Mouse (Mus musculus): ENCODE data around the gene Rpl35.
"Not testable (repeated sequence)": the region's sequence is repeated elsewhere in the genome, so short reads cannot be mapped to it uniquely, and the experiment has no call there.

Gene Rpl35

DNA sequence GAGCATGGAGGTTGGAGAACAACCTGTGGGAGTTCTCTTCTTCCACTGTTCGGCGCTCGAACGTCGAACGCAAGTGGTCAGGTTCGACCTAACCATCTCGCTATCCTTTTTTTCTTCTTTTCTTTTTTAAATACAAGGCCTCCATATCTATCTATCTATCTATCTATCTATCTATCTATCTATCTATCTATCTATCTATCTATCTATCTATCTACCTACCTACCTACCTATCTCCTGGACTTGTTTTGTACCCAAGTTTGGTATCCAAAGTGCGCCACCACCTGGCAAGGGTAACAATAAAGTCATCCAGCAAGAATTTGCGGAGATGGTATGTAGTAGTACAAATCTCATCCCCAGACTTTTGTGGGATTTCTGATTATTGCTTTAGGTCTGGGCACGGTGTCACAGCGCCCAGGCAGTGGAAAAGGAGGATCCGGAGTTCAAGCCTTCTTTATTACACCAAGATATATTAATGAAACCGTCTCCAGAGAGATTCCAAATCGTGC is at the start of gene Rpl35:
Gene Rpl35 (minus strand): TSS at position 51 of the 506 bp plus-strand sequence.
- no peak for DNase-seq (ENCODE audit: low spot score in 2 of 2)

DNA sequence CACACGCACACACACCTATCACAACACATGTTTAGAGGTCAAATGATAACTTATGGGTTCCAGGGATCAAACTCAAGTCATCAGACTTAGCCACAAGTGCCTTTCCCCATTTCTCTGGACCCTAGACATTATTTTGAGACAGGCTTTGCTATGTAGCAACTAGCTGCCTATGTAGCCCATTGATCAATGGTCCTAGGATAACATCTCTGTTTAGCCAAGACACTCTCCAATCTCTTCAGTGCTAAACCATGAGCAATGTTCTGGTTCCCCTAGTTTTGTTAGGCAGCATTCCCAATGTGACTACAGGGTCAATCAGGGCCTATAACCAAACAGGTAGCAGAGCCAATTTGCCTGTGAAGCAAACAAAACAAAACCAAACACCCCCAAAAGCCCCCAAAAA is 43.1 kb upstream of the Rpl35 start:
- DNase-seq (ENCODE audit: low spot score in 2 of 2): no peak

DNA sequence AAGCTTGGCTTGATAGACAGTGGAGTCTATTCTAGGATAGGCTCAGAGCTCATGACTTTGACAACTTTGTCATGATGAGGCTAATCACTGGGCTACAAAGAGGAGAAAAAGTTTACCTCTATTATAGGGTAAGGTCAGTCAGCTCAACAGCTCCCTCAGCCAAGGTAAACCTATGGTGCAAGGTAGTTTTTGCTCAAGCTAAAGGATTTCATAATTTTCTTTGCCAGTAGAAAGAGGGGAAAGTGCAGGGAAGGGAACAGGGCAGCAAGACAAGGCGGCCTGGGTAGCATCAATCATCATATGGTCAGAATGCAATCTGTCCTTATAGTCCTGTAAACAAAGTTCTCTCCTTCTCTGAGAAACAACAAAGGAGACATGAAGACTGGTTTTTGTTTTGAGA is 34.8 kb upstream of the Rpl35 start:
- DNase-seq (ENCODE audit: low spot score in 2 of 2): no peak

DNA sequence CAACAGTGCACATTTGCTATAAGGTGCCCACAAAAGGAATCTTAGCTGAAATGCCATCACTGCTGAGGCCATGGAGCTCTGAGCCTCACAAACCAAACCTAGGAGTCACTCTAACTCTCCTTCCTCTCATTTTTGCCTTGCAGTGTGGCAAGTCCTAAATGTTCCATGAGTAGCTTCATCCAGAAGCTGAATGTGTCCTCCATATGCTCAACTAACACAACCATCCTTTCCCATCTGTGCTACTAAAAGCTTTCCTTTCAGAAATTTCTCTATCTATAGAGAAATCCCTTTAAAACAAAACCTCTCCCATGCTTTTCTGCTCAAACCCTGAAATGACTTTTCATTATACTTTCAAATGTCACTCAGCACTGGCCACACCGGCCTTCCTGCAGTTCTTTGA is 26.2 kb upstream of the Rpl35 start:
- no peak for DNase-seq (ENCODE audit: low spot score in 2 of 2)

DNA sequence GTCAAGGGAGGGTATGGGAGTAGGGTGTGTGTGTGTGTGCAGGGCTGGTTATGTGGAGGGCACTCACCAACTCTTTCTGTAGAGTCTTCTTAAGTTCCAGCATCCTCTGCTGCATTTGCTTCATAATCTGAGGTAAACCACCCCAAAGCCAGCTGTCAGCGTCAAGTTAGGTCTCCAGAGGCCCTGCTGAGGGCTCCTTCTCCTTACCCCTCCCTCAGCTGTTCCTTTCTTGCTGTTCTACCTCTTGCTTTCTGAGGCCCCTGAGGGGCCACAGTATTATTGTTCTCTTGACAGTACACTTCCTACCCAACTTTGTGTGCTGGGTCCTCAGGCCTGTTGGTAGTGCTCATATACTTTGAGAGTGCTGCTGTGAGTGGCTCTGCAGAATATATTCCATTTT is 14.6 kb upstream of the Rpl35 start:
- DNase-seq (ENCODE audit: low spot score in 2 of 2): no peak

DNA sequence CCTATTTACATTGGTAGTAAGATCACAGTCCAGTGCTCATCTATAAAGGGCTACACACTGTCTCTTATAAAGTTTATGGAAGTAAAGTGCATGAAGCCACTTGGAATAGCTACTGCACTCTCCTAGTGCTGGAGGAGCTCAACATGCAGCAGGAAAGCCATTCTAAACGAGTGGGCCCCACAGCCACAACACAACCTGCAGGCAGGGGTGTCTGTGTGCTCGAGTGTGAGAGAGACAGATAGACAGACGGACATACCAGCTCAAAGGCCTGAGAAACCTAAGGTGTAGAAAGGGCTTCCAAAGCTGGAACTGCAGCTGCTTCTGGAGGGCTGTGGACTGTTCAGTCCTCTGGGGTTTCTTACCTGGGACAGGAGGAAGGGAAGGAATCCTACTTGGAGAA is 11.2 kb upstream of the Rpl35 start:
- no peak for DNase-seq (ENCODE audit: low spot score in 2 of 2)

DNA sequence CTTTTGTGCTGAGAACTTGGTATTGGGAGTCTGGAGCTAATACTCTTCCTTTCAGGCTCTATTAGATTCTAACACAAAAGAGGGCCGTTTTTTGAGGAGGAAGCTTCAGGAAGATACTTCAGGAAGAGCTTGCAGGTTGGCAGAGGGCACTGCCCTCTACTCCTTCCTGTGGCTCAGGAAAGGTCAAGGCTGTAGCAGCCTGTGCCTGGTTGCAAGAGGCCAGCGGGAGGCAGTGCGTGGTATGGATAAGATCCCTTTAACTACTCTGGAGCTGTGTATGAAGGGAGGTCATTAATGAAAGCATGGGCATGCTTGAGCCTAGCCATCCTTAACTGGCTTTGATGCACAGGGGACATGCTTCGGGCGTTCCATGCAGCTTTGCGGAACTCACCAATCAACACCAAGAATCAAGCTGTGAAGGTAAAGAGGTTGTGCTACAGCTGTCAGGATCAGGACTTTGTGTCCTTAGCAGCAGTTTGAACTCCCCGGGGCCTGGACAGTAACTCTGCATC is 7.4 kb upstream of the Rpl35 start:
- no peak for DNase-seq (ENCODE audit: low spot score in 2 of 2)

DNA sequence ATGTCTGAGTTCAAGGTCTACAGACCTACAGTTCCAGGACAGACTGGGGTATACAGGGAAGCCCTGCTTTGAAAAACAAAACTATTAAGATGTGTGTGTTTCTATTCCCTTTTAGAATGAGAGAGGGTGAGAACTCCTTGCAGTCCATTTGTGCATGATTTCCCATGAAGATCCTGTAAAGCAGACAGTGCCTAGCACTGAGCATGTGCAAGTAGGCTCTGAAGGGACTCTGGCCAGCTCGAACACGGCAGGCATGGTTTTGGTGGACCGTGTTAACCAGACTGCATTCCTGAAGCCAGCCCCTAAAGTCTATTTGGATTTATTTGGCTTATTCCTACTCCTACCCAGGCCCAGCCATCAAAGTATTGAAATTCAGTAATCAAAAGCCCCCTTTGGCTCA is 6.5 kb upstream of the Rpl35 start:
- DNase-seq (ENCODE audit: low spot score in 2 of 2): no peak

DNA sequence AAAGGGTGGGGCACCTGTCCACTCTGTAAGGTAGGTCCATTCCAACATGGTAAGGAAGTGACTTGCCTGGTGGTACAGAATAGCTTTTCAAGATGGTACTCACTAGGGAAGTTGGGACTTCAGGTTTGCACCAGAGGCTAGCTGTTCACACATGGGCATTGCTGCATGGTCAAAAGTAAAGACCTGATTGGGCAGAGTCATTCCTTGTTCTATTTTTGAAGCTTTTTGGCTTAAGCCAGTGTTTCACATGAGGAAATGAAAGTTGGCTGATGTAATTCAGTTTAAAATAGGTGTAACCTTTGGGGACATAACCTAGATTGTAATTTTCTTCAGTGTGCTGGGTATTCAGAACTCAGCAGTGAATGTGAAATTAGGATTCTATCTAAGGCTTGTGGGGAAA is 5.8 kb upstream of the Rpl35 start:
- DNase-seq (ENCODE audit: low spot score in 2 of 2): no peak

DNA sequence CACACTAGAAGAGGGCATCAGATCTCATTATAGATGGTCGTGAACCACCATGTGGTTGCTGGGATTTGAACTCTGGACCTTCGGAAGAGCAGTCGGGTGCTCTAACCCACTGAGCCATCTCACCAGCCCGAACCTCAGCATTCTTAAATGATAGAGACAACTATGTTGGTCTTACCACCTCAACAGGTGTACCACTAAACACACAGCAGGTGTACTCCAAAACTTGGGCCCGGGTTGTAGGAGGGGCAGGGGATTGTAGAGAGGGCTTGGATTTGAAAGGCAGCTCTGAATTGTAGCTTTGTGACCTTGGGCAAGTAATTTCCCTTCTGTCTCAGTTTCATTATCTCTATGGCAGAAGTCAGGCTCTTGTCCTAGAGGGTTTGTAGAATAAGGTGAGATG is 4.7 kb upstream of the Rpl35 start:
- not testable (repeated sequence) for DNase-seq (ENCODE audit: low spot score in 2 of 2)

DNA sequence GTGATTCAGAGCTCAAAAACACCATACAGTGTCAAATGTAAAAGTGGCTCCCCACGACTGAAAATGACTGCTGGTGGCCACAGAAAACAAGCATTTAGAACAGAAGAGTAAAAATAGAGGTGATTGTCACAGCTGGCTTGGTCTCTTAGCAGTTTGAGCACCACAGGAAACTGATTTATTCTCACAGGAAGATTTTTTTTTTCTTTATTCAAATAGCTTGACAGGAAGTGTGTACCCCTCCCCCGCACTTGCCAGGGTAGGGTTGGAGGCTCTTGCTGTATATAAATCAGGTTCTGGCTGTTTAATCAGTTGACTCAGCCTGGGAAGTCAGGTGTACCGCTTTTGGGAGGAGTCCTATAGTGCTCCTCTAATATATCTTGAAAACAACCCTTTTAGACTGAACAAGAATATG is 3.5 kb upstream of the Rpl35 start:
- no peak for DNase-seq (ENCODE audit: low spot score in 2 of 2)

DNA sequence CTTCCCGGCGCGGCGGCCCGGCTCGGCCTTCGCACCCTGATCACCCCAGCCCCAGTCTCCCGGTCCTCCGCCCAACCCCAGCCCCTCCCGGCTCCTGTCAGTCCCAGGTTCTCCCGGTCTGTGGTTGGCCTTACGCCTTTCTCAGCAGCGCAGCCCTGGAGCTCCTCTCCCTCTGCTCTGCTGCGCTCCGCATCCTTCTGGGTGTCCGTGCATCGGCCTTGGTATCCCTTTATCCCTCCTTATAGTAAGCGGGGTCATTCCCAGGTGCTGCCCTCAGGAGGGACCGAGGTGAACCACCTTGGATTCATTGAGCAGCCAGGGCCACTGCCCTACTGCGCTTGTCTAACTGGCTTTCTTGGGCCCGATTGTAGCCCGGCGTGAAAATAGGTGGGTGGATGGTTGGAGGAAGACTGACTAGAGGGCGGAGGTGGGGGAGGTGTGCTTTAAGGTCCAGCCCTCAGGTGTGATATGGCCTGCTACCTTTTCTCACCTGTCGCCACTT is 3.0 kb upstream of the Rpl35 start:
- no peak for DNase-seq (ENCODE audit: low spot score in 2 of 2)

DNA sequence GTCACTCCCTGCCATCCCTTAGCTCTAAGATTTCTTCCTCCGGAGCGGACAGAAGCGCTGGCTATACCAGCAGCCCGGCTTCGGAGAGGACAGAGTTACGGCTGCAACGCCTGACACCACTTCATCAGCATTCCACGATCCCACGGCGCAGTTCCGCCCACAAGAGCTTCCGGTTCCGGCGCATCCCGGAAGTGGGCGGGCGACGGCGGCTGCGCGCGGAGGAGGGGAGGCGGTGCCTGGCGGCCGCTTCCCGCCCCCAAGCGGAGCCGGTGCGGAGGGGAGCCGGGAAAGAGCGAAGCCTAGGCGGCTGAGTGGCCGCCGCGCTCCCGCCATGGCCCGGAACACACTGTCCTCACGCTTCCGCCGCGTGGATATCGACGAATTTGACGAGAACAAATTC is 2.4 kb upstream of the Rpl35 start:
- peak; percentile 92 to 94 for DNase-seq (ENCODE audit: low spot score in 2 of 2)

DNA sequence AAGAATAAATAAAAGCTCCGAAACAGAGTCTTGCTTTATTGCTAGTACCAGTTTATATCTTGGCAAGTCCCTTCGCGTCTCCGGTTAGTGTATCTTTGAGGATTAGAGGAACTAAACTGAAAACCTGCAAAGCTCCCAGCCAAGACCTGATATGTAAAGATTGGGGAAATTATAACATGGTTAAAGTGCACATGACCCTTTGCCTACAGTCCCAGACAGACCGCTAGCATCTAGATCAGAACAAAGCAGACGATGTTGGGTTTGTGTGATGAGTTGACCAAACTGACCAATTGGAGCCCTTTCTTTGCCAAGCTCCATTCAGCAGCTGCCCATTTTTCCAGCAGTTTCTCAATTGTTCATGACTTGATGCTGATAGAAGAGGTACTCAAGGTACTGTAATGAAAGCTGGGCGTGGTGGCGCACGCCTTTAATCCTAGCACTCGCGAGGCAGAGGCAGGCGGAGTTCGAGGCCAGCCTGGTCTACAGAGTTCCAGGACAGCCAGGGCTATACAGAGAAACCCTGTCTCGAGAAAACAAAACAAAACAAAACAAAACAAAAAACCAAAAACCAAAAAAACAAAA is 816 bp upstream of the Rpl35 start:
- DNase-seq (ENCODE audit: low spot score in 2 of 2): no peak

DNA sequence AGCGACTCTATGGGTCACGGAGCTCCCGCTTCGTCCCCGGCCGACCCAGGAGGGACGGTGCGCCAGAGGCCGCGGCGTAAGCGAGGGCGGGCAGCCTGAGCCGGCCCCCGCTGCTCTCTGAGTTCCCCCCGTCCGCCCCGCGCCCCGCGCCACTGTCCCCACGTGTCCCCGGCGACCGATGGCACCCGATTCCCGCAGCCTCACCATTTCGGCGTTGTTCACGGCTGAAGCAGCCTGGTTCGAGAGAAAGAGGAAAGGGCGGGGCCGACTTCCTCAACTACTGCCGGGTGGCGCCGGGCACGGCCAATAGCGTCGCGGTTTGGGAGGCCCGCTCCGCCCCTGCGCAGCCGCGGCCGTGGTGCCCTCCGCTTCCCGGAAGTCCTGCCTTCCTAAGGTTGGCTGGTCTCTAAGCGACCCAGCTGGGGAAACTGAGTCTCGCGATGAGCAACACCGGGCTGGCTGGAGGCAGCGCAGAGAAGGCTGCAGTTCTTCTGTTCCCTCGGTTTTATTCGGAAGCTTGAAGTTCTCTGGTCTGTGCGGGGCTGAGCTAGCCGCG is 466 bp downstream of the Rpl35 start, which contains the start of gene Arpc5l:
Gene Arpc5l (plus strand): TSS at position 469 of the 556 bp plus-strand sequence.
- DNase-seq (ENCODE audit: low spot score in 2 of 2): peak; percentile 87 to 94

DNA sequence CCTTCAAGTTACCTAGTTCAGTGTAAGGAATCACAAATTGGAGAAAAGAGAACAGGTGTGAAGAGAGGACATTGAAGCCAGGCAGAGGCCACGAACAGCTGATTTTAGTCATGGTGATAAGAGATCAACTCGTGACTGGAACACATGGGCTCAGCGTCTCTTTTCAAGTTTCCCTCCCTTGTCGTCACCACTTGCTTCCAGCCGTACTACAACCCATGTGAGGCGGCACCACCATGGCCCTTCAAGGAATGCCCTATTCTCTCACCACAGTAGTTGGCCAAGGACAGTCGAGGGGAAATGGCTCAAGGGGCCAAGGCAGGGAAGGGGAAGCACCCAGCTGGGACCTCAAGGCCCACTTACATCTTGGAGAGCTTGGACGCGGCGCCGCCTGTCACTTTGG is 1.1 kb downstream of the Rpl35 start:
- no peak for DNase-seq (ENCODE audit: low spot score in 2 of 2)

DNA sequence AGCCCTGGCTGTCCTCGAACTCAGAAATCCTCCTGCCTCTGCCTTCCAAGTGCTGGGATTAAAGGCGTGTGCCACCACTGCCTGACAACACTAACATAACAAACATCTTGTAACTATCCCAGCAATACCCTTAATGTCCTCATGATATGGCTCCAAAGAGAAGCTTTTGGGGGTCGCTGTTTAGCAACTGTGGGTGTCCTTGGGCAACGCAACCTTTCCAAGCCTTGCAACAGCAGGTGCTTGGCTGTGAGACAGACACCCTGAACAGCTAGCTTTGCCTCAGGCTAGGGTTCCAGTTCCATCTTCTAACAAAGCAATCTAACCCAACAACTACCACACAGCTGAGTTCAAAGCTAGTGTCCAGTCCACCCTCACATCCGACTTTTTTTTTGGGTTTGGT is 1.9 kb downstream of the Rpl35 start:
- no peak for DNase-seq (ENCODE audit: low spot score in 2 of 2)

DNA sequence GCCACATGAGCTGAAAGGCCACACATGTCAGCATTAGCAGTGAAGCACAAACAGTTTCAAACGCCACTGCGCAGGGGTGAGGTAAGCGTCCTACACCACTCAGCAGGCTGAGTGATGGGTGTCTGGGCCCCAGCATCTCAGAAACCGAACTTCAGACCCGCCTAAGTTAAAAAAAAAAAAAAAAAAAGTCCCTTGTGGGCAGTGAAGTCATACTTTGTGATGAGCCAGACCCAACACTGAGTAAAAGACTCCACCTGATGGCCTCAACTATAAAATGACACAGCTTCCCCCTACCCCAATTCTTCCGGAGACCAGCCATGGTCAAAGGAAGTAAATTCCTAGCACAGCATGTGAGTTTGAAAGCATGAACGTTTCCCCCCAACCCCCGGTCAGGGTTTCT is 2.3 kb downstream of the Rpl35 start:
- no peak for DNase-seq (ENCODE audit: low spot score in 2 of 2)

DNA sequence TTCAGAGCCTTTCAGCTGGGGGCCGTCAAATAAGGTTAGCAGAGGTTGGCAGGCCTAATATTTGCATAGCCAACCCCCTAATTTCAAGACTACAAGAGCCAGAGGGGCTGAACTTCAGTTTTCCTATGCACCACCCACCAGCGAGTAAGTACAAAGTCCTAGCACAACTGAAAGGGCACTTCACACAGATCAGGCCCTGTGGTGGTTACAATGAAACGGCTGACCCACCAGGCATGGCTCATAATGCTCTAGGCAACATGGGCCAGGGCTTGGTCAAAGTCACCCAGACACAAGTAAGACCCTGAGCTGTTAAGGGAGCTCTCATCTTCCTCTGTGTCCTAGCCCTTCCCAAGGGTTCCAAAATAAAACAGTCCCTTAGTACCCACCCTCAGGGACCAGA is 3.6 kb downstream of the Rpl35 start:
- DNase-seq (ENCODE audit: low spot score in 2 of 2): no peak

DNA sequence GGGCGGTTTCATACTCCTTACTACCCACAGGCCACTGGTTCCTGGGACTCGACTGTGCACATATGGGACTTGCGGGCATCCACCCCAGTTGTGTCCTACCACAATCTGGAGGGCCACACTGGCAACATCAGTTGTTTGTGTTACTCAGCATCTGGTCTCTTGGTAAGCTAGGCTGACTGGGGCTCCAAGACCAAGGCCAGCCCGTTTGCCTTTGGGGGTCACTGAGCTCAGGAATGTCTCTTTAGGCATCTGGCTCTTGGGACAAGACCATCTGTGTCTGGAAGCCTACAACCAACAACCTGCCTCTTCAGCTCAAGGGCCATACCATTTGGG is 4.9 kb downstream of the Rpl35 start:
- DNase-seq (ENCODE audit: low spot score in 2 of 2): no peak

DNA sequence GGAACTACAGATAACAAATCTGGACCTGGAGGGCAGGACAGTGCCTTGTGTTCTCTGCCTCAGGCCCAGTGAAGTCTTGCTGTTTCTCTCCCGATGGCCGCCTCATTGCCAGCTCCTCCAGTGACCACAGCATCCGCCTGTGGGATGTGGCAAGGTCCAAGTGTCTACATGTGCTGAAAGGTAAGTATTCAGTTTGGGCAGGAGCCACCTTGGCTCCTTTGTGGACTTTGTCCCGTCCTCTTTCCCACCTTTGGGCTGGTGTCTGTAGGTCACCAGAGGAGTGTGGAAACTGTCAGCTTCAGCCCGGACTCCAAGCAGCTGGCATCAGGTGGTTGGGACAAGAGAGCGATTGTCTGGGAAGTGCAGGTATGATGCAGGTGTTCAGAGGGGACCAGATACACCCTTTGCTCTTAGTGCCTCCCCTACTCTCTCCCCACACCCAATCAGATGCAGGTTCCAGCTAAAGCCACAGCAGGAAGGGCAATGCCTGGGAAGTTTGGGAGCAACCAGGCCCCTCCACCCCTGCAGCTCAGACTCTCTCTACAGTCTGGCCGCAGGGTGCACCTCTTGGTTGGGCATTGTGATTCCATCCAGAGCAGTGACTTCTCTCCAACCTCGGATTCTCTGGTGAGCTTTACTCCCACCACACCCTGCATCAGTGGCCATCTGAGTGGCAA is 5.4 kb downstream of the Rpl35 start:
- no peak for DNase-seq (ENCODE audit: low spot score in 2 of 2)

DNA sequence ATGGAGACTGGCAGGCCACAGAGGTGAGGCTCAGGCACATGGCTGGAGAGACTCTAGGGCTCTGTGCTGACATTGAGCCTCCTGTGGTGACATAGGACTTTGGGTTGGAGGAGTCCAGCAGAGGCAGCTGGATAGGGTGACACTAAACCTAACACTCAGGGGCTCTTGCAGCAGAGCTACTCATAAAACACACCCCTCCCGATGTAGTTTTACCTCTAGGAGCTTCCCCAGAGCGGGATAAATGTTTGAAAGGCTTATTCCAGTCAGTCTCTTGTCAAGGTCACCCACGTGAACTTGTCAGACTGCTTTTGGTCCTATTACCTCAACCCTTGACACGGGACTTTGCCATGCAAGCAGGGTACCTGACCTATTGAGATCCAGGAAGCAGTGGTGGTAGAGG is 6.0 kb downstream of the Rpl35 start:
- DNase-seq (ENCODE audit: low spot score in 2 of 2): no peak
